Comparison of ENCODE assay signal across 24 mouse cellular contexts in the genomic region with DNA sequence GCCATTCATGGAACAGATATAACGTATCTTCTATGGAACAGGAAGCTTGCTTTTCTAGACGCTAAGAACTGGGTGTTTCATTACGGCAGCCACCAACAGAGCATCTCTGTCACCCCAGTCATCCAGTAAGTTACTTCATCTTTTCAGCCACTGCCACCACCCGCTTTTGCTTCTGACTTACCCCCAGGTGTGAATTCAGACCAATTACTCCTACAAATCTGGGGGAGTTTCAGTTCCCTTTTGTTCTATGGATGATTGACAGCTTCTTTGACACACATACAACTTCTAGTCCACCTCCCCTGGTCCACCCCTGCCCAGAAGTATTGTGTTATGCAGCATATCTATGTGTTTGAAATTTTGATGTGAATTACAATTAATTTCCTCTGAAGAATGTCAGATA.
"Had no signal": no experiment of that assay in that cellular context is flagged by ENCODE, and none has a peak within 500 bp of the region (broad histone marks: within the 10 kb centered on the region; RNA-seq: fewer than 3 reads in every experiment).

No protein-coding gene starts in this region.

- H3K36me3 ChIP-seq: heart, embryonic 10.5 days; heart, embryonic 12.5 days; hindbrain, embryonic 10.5 days; hindbrain, embryonic 12.5 days; kidney, embryonic 15.5 days; limb, embryonic 13.5 days; limb, embryonic 15.5 days; liver, embryonic 12.5 days had no signal

- H3K27me3 ChIP-seq: heart, embryonic 12.5 days; hindbrain, embryonic 12.5 days; kidney, embryonic 15.5 days; limb, embryonic 13.5 days; limb, embryonic 15.5 days; liver, embryonic 12.5 days had no signal

- ATAC-seq: hindbrain, postnatal 0 days; intestine, embryonic 16.5 days; liver, embryonic 12.5 days had no signal

- DNase-seq: gastrocnemius, adult 2 months; gastrocnemius, postnatal 10 days; gastrocnemius, postnatal 25 days; heart, adult 18-20 months; heart, postnatal 10 days; heart, postnatal 4 days; kidney, adult 11 months; kidney, adult 2 months; kidney, adult 9 months; kidney, postnatal 14 days; kidney, postnatal 36 days; layer of hippocampus, adult 9-11 months; layer of hippocampus, postnatal 36 days; left cerebral cortex, postnatal 4 days had no signal
